Mouse (Mus musculus) erythroblast, embryonic 14.5 days (primary cell): ENCODE measurements around the gene Sass6.

Source experiments
- GATA1 ChIP-seq: IDR thresholded peaks from 2 replicates; pipeline ENCODE4 v1.6.1; 2012; ENCODE audit warnings: low read length, inconsistent platforms, mixed read lengths
- TAL1 ChIP-seq: IDR thresholded peaks from 3 replicates; pipeline ENCODE4 v1.6.1; 2012; ENCODE audit warnings: low read length, inconsistent platforms, mixed read lengths

DNA sequence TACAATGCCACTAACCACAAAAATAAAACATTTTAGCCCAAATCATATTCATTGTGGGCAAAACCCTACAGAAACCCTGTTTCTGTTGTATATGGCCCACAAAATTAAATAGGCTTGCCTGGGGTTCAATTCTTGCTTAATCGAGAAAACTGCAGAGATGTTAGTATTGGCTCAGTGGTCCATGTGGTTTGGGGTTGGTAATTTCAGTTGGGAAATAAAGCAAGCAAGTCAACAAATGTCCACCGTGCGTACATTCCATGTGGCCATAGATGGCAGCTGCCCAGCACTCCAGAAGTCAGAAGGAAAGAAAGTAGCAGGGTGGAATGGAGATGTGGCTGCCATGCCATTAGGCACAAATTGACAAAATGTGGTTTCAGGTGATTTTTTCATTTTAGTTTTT, 38.2 kb downstream of the Sass6 start:
- no peak for TF ChIP-seq GATA1
- TF ChIP-seq TAL1 = no peak
